Mouse (Mus musculus) spleen, adult 2 months (tissue): ENCODE measurements at regions not wholly inside any gene's neighbourhood (a gene's known extent, or its start where the extent isn't known, plus 50 kb on each side); places are given as distances from the start of the nearest gene placed in this dataset.

ENCODE experiments used
- CTCF ChIP-seq: fragments of 200-500 bp; IDR thresholded peaks from 2 replicates; pipeline ENCODE4 v1.5.1; 2011; ENCODE audit warnings: mild to moderate bottlenecking, inconsistent platforms; ENCODE audit not compliant: insufficient read depth, insufficient read length, insufficient replicate concordance; ENCODE audit errors: extremely low read depth
- POLR2A ChIP-seq: fragments of 200-500 bp; IDR thresholded peaks from 2 replicates; pipeline ENCODE4 v1.6.1; 2011; ENCODE audit warnings: low read depth, low read length, inconsistent platforms

GRCm38 (mm10) chr6:117415901-117416300, 247.6 kb downstream of the Cxcl12 start:
- no peak for TF ChIP-seq CTCF
- TF ChIP-seq POLR2A = no peak
